Mouse (Mus musculus): ENCODE measurements at regions not wholly inside any gene's neighbourhood (a gene's known extent, or its start where the extent isn't known, plus 50 kb on each side); places are given as distances from the start of the nearest gene placed in this dataset.
"Not testable (repeated sequence)": the region's sequence is repeated elsewhere in the genome, so short reads cannot be mapped to it uniquely, and the experiment has no call there.

DNA sequence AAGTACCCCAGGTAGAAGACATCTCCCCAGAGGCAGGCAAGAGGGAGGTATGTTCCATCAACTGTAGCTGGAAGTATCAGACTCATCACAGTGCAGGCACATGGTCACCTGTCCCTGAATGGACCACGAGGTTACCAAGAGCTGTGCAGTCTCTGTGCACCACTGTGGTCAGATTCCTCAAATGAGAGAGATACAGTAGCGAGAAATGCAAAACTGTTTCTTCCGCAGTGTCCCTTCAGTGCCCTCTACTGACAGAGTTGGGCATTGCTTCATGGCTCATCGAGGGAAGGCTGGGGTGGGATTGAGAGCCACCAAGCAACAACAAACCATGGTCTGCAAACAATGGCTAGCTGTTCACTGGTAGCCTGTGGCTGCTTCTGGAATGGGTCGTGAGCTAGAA is 406.9 kb downstream of the Ptpru start:
- peak; percentile 91 to 93 for DNase-seq

DNA sequence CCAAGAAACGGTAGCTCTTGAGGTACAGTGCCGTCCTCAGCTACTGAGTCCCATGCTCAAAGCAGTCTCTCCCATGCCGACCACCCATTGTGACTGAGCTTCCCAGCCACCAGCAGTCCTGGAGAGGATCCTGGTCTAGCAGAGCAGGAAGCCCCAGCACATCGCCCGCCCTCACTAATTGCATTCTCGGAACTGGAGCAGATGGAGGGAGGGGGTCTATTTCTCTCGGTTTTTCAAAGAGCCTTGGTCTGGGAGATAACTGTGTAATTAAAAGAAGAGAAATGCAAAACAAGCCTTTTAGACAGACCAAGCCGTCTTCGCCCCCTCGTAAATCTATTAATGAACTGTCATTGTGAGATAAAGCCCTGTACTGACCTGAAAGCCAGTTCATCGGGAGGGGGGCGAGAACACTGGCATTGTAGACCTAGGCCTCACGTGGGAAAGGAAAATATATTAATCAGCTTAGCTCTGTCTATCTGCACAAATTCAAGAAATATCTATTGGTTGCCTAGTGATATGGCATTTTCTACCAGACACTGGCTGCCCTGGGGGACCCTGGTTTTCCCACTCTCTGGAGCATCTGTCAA is 405.4 kb downstream of the Ptpru start:
- no peak for DNase-seq

DNA sequence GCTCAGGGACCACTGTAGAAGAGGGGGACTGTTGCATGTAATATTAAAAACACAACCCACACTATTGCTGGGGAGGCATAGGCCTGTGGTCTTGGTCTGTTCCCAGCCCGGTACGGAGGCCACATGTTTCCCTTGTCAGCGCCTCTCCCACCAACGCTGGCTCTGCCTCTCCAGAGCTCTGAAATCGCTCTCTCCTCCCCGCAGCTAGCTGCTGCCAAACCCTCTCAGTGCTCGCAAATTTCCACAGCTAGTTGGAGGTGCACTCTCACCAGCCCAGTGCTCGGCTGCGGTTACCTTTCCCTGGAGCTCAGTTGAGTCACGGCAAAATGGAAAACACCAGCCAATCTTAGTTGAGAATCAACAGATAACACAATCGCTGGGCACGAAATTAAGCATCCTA is 402.9 kb downstream of the Ptpru start:
- no peak for DNase-seq

DNA sequence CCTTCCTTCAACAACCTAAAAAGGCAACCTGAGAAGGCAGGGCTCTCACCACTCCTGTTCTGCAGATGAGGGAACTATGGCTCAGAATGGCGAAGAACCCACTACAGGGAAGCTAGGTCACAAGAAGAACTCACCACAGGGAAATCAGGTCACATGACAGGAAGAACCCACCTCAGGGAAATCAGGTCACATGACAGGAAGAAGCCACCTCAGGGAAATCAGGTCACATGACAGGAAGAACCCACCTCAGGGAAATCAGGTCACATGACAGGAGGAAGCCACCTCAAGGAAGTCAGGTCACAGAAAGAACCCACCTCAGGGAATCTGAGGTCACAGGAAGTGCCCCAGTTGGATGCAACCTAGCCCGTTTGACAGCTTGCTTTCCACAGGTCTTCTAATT is 399.7 kb downstream of the Ptpru start:
- DNase-seq: no peak

DNA sequence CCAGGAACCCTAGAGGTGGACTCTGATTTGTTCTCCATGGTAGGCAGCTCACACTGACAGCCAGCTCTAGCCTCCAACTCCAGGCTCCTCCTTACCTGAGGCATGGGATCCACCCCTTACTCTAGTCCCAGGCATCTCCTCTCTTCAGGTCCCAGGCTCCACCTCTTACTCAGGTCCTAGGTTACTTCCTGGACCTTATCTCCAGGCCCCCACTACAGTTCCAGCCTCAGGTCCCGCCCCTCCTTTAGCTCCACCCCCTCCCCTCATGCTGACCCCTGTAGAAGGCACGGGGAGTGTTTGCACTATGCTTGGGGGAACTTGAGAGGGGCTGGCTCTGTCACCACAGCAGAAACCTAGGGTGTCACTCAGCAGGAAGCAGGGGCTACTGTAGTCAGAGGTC is 399.2 kb downstream of the Ptpru start:
- no peak for DNase-seq

DNA sequence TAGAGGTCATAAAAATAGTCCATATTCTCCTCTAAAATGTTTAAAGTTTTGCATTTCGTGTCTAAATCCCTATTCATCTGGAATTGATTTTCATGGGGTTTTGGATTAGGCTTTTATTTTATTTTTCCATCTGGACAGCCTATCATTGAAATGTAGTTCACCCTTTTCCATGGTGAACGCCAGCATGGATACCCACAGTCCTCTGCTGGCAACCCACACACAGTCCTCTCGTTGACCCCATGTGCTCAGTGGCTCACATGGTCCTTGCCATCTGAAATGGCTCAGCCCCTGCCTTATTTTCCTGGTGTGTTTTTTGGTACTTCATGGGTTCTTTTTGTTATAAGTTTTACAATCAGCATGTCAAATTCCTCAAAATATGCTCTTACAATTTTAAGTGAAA is 397.2 kb downstream of the Ptpru start:
- no peak for DNase-seq

DNA sequence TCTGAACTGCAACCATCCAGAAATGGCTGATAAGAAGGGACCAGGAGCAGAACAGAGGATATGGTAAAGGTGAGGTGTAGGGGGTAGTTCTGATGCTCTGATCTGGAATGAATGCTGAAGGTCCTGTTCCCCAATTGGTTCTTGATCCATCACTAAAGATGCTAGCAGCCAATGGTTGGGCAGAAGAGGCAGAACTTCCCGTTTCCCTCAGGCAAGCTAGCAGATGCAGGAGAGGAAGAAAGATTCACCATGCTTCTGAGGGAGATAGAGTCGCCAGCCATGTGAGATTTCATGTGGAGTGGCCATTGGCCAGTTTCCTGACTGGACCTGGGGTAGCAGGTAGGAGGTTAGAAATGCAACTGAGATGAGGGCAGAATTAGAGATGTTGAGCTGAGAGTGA is 394.6 kb downstream of the Ptpru start:
- DNase-seq: no peak

DNA sequence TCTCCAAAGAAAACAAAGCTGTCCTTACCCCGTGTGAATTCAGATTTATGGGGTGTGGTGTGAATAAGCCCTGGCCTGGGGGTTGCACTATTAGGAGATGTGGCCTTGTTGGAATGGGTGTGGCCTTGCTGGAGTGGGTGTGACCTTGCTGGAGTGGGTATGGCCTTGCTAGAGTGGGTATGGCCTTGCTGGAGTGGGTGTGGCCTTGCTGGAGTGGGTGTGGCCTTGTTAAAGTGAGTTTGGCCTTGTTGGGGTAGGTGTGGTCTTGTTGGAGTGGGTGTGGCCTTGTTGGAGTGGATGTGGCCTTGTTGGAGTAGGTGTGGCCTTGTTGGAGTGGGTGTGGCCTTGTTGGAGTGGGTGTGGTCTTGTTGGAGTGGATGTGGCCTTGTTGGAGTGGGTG is 387.8 kb downstream of the Ptpru start:
- not testable (repeated sequence) for DNase-seq

DNA sequence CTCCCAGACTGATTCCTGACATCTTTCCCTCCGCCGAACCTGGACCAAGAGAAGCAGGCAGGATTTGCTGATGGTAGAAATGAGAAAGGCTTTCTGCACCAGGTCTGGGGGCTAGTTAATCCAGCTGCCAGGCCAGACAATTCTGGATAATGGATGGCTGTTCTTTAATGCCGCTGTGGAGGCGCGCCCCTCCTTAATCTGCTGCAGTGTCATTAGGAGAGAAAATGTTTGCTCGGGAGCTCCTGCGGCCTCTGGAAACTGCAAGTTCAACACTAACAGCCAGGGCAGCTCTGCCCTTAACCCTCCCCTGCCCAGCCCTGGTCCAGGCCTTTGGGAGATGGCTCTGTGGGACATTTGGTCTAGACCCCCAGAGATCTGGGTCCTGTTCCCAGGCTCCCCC is 380.5 kb downstream of the Ptpru start:
- DNase-seq: no peak

DNA sequence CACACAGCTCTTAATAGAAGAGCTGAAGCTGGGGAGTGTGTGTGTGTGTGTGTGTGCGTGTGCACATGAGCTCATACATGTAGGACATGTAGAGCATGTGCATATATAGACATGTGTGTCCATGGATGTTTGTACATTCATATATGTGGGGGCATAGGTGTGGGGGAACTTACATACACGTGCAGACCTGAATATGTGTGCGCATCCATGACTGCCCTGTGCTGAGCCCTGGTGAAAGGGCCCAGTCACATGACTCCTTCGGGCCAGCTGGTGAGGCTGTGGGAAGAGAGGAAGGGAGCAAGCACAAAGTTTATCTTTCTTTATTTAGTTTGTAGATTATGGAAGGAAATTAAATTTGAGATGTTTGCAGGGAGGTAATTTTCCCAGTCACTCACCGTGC is 378.3 kb downstream of the Ptpru start:
- no peak for DNase-seq

DNA sequence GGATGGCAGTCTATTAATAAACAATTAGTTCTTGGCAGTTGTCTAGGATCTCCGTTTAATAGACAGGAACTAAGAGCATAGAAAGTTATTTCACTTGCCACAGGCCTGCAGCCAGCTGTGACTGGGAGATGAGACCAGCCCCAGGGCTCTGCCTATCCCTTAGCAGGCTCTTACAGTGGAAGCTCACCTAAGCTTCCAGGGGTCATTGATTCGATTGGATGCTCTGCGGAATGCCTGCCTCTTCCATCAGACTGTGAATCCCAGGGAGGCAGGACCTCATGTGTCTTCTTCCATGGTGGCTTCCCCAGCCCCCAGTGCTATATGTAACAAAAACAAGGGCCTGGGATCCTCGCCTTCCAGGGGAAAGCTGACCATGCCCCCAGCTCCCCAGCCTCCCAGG is 376.8 kb downstream of the Ptpru start:
- no peak for DNase-seq

DNA sequence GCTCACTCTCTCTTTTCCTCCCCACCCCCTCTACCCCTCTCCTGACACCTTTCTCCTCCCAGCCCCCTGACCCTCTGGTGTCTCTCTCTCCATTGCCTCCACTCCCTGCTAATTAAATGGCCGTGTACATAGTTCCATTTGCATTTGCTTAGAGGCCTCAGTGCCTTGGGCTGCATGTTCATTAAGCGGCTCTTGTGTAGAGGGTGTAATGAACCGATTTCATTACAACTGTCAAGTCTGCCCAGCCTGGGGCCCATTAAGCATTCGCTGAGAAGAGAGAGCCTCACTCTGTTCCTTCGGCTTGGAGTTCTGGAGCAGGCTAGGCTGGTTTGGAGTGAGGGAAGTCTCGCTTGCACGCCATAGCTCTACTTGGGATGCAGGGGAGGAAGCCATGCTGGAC is 376.4 kb downstream of the Ptpru start:
- no peak for DNase-seq

DNA sequence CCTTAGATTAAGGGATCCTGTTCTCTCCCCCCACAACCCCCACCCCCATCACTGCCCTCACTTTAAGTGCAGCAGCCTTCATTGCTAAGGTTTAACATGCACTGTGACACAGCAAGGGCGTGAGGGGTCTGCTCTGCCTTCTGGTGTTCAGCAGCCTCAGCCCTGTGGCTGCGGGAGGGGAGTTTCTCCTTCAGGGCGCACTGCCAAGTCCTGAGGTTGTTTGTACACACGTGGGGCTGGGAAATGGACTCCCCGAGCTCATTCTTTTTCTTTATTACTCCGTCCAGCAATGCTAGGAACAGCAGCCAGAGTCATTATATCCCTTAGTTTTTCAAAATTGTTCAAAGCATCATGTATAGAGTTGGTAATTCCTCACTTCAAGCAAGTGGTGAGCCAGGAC is 363.1 kb downstream of the Ptpru start:
- DNase-seq: peak in 1 of 2 experiments; percentile 36

DNA sequence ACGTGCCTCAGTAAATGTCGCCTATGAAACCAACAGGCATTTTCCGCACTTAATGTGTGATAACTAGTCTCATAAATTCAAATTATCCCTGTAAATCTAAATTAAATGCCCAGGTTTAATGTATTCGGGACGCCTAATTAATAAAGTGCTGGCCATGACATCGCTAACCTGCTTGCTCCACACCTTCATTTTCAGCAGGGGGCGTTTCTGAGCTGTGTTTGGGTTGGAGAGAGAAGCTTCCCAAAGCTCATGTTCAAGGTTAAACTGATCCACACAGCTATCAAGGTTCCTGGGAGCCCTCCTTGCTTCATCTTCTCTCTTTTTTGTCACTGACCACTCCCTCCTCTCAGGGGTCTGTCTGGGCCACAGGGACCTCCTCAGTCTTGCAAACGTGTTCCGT is 359.2 kb downstream of the Ptpru start:
- DNase-seq: peak; percentile 49 to 52

DNA sequence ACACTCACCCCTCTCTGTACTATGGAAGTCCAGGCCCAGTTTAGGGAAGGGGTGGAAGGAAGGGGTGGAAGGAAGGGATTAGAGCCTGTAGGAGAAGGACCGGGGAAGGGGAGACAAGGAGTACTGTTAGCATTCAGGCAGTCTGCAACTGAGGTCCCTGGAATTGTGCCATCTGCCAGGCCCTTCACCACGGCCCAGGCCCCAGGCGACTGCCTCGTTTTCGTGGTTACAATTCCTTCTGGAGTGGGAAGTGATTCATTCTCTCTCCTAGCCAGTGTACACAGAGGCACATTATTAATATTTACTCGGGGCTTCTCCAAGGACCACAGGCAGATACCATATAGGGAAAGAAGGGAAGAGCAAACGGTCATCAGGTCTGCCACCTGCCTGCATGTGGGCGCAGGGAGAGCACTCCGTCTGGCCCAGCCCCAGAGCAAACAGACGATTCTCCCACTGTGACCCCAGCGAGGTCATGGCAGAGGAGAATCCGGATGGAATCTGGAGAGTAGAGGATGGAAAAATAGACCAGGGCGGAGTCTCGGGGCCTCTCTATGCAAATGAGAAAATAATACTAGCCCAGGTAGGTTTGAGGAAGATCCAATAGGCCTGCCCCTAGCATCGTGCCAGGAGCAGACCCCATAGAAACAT is 354.0 kb downstream of the Ptpru start:
- DNase-seq: peak; percentile 68 to 70

DNA sequence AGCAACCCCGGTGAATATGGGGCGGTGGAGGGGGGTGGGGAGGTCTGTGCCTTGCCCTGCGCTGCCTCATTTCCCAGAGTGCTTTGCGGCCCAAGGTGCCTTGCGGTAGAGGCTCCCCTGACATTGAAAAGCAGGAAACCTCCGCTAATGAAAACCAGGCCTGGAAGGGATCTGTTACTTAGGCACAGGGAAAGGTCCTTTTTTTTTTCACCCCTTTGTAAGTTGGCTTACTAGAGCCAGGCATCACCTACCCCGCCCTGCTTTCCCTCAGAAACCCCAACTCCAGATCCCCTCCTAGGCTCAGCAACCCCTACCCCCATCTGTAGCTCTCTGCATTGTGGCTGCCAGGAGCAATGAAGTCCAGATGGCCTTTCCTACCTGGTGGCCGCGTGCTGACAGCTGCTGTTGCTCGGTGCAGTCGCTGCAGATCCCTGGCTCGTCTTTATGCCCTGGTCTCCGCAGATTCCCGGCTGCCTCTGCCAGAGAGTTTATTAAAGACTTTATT is 353.4 kb downstream of the Ptpru start:
- DNase-seq: peak; percentile 74 to 78

DNA sequence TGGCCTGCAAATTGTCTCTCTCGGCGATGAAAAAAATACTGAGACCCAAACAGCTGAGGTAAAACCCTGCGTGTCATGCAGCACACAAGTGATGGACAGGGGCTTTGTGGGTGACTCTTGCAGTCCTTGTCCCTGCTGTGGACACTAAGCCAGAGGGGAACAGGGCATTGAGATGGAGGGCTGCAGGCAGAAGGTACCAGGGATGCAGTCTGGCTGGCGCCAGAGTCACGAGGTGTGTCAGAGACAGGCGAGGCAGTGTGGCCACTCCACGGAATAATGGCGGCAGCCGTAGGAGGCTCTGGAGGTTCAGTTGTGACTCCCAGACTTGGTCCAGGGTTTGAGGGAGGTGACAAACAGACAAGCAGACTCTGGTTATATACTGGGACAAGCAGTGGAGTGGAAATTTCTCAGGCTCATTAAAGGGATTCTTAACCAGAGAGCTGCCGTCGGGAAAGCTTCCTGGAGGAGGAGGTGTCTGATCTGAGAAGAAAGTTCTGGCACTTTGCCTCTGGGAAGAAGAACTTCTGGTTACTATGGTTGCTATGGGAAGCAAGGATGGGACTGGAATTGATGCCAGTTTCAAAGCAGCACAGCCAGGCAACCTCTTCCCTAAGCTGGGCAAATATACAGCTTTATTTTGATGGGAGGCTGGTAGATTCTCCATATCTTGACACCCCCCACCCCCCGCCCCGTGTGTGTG is 352.8 kb downstream of the Ptpru start:
- DNase-seq: peak; percentile 43 to 53

DNA sequence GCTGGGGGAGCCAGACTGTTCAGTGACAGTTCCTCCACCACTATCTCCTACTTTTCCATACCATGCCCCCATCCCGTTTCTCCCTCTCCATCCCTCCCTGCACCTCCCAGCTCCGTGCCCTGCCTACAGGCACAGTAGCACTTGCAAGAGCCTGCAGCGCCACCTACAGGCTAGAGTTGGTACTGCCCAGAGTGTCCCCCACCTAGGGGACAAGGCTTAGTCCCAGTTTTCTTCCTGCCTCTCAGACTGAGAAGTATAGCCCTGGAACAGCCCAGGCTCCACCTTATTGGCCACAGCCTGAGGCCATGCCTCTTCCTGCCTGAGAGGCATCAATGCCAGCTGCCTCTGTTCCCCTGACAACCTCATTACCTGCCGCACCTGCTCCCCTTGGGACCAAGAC is 351.3 kb downstream of the Ptpru start:
- peak; percentile 95 to 98 for DNase-seq

DNA sequence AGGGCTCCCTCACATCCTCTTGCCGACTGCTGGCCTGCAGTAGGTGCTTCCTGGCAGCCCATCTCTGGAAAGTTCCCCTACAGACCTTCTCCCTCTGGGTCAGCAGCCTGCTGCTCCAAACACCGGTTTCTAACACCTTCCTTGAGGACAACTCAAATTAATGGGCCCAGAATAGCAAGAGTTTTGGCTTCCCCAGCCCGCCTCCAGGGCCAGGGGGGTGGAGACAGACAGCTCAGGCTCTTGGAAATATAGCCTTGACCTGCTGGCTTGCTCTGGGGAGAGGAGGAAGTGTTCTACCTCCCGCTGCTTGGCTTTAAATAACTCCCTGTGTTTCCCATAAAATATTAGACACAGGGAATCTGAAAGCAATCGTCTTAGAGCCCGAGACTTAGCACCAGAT is 349.8 kb downstream of the Ptpru start:
- peak in 1 of 2 experiments; percentile 48 for DNase-seq

DNA sequence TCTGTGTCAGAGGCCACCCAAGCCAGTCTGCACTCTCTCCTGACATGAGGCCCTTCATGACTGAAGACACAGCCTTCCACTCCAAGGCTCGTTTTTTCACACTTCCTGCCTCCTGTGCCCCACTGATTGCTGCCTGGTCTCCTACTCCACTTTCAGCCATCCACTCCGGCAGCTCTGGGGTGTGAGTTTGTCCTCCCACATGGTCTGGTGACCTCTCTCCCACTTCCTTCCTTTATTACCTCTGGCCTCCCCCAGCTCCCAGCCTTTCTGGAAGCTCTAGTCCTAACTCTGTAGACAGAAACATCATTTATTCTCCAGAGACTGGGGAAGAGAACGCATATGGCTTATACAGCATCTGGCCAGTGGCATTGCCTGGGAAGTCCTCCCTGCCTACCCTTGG is 349.0 kb downstream of the Ptpru start:
- DNase-seq: no peak

DNA sequence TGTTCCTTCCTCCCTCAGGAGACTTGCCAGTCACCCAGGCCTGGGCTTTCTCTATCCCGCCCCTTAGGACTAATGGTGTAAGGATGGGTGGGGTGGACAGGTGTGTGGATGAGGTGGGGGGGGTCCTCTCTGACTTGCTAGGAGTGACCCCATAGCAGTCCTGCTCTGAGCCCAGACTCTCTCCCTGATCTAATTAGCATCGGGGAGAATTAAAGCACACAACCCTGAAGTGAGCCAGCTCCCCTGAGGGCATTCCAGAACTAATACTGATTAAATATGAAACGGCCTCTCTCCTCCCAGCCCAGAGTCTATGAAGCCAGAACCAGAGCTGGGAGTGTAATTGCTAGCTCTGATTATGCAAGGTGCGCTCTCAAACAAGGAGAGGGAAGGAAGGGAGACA is 346.1 kb downstream of the Ptpru start:
- DNase-seq: no peak

DNA sequence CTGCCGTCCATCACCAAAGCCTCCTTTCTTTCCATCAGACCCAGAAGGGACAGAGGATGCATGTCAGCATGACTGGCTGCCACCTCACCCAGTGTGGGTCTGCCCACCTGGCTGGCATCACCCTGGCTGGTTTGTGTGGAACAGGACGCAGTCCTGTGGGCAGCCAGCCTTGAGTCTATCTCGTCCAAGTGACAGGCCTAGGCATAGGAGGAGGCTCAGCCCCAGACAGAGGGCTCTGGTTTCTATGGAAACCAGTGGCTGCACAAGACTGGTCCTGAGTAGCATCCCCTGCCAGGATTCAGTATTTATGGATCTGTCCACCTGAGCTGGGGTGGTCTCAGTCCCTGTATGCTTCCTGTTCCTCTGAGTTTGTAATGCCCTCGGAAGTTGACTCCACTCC is 344.4 kb downstream of the Ptpru start:
- peak; percentile 58 to 66 for DNase-seq

DNA sequence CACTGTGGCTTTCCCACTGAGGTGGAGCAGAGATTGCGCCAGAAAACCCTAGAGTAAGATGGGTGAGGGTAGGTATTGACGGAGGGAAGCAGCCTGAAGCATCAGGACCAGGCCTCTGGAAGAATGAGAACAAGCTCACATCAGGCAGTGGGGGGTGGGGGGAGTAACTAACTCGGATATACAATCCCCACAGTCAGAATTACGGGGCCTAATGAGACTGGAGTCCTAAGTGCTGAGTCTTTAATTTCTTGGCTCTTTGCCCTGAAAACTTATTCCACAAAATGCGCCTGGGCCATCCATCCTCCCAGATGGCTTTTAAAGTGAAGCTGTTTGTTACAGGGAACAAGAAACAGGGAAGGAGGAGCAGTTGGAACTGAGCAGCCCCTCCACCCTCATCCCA is 341.2 kb downstream of the Ptpru start:
- DNase-seq: no peak

DNA sequence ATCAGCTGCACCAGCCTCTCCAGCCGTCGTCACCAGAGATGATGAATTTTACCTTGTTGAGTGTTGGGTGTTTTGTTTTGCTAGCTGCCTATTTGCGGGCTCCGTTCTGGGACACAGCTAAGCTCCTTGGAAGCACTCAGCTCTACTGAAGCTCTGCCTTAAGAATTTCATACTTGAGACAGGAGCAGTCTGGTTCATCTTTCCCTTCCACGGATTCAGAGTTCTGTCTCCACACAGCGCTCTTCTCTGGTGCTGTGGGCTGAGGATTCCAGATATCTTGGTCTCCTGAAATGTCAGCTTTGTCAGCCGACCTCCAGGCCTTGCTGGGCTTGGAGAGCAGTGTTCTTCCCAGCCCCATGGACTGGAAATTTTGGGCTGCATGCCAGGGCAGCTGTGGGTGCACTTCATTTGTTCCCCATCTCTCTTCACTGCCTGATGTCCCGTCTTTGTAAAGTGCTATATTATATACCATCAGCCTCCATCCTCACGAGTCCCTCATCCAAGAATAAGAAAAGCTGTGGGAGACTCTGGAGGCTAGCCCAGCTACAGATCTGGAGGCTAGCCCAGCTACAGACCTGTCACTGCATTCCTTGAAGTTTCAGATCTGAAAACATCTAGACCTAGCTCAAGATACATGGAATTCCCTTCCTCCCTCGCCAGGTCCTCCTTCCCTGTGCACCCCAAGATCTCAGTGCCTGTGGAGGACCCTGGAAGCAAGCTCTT is 337.0 kb downstream of the Ptpru start:
- DNase-seq: no peak
